Mouse (Mus musculus): Measurements from ENCODE around the gene Gpr152. TPM values are rescaled to one million over a fixed set of nuclear protein-coding genes. Genes with fewer than 3 reads are reported as not detected.

Gene Gpr152
- polyA plus RNA-seq, 1 experiment from 2014 or later: not detected

DNA sequence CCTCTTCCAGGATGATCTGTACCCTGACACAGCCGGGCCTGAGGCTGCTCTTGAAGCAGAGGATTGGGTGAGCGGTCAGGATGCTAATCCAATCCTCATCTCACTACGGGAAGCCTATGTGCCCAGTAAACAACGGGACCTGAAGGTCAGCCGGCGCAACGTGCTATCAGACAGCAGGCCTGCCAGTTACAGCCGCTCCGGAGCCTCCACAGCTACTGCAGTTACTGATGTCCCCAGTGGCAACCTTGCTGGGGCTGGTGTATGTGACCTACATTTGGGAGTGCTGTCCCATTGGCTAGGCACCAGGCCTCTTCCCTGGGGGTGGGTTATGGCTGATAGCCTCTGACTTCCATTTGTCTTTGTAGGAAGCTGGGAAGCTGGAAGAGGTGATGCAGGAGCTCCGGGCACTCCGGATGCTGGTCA, 13.7 kb downstream of the Gpr152 start, which contains the start of gene Ptprcap:
Ptprcap (plus strand) TSS at position 373 of the 423 bp plus-strand sequence.
- Histone ChIP-seq H3K36me3 (ENCODE audit: insufficient read depth, low read length) (peaks cover 35% of the 10 kb centered on the region), H3K27me3 (ENCODE audit: insufficient read depth, low read length) (no peaks in the 10 kb centered on the region), H3K4me3 (ENCODE audit: low read length) (no peak within 1 kb of the TSS), H3K4me1 (ENCODE audit: insufficient read depth, low read length) (peaks cover 28% of the 10 kb centered on the region), H3K27ac (ENCODE audit: low read length) (no peak within 1 kb of the TSS), H3K9ac (replicated peaks; ENCODE audit: low read length) (no peak within 1 kb of the TSS), H3K9me3 (ENCODE audit: low read length) (no peaks in the 10 kb centered on the region), H3K4me2 (replicated peaks; ENCODE audit: low read depth, low read length) (no peak within 1 kb of the TSS)
- no peak for ATAC-seq (ENCODE audit: low FRiP score, low TSS enrichment)
- 79% methylated on average over 11 of the region's 11 CpGs for WGBS

DNA sequence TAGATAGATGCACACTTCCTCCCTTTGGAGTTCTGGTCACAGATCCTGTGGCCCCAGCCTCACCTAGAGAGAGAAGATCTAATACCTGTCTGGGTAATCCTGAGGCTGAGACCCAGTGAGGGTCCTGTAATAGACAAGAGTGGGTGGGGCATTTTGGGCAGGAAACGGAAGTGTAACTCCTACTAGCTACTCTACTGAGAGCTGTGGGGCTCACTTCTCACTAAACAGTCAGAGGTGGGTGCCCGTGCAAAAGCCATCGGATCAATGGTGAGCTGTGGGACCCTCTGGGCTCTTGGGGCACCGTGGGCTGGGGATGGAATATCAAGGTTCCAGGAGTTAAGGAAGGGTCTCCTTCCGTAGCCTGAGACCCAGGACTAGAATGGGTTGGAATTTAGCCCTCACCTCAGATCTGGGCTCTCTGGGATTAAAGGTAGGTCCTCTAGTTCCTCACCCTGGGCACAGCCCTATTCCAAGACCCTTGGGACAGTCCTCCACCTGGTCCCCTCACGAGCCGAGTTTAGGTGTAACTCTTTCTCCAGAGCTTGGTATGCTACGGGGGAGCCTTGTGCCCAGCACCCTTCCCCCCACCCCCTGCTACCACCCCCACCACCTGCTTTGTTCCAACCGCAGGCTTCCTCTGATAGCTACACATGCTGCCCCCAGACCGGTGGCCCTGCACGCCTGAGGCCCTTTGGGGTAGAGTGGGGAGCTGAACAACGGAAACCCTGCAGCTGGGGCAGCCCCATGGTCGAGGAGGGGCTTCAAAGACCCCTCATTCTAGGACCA, 15.0 kb downstream of the Gpr152 start:
- H3K27me3 ChIP-seq (ENCODE audit: insufficient read depth, low read length): no peaks in the 10 kb centered on the region
- 0 out of 2 replicates have a peak overlapping the region, but pooled peaks have one; percentile 21 for H3K27ac ChIP-seq (ENCODE audit: low read length)
- WGBS: 74% methylated on average over 13 of the region's 13 CpGs
- H3K4me1 ChIP-seq (ENCODE audit: insufficient read depth, low read length): peaks cover 19% of the 10 kb centered on the region
- H3K4me3 ChIP-seq (ENCODE audit: low read length): no peak overlapping the region
- H3K9ac ChIP-seq (replicated peaks; ENCODE audit: low read length): 0 out of 2 replicates have a peak overlapping the region, but pooled peaks have one; percentile 19
- peaks cover 49% of the 10 kb centered on the region for H3K36me3 ChIP-seq (ENCODE audit: insufficient read depth, low read length)
- H3K9me3 ChIP-seq (ENCODE audit: low read length): no peaks in the 10 kb centered on the region
- ATAC-seq (ENCODE audit: low FRiP score, low TSS enrichment): no peak
- H3K4me2 ChIP-seq (replicated peaks; ENCODE audit: low read depth, low read length): no peak overlapping the region

DNA sequence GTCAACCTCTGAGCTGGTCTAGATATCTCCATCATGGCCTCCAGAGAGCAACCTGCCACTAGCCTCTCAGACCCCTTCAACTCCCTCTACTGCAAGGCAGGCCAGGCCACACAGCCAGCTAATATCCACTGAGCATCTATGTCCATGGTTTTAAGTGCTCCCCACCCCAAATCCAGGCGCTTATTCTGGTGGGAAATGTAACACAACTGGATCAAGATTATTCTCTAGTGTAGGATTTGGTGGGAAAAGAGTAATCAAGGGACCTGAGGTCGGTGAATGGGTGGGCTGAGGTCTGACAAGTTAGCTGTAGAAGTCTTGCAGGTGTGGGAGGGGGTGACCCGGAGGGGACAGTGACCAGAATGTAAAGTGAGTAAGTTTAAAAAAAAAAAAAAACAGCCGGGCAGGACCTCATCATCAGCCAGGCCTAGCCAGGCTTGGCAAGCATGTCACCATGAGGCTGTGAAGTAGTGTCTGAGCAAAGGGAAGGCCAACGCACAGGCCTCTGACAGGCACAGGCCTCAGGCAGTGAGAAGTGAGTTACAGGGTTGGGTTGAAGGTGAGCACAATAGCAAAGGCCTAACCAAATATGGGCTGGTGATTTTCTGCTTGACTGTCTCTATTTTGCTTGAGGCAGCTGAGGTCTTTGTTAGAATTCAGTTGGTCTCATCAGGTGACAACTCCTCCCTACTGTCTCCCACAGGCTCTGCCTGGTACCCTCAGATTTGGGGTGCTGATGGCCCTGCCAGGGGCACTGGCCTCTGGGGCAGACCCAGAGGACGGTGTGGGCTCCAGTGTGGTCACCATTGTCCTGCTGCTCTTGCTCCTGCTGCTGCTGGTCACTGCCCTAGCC, 15.9 kb downstream of the Gpr152 start:
- Histone ChIP-seq H3K4me3 (ENCODE audit: low read length) (no peak overlapping the region), H3K36me3 (ENCODE audit: insufficient read depth, low read length) (peaks cover 50% of the 10 kb centered on the region), H3K4me1 (ENCODE audit: insufficient read depth, low read length) (peaks cover 11% of the 10 kb centered on the region), H3K9me3 (ENCODE audit: low read length) (no peaks in the 10 kb centered on the region), H3K27ac (ENCODE audit: low read length) (peak overlapping the region; percentile 58), H3K4me2 (replicated peaks; ENCODE audit: low read depth, low read length) (no peak overlapping the region), H3K9ac (replicated peaks; ENCODE audit: low read length) (0 out of 2 replicates have a peak overlapping the region, but pooled peaks have one; percentile 19), H3K27me3 (ENCODE audit: insufficient read depth, low read length) (no peaks in the 10 kb centered on the region)
- ATAC-seq (ENCODE audit: low FRiP score, low TSS enrichment): peak; percentile 43; the same call in 1 of the 2 replicates
- WGBS: 46% methylated on average over 6 of the region's 6 CpGs

DNA sequence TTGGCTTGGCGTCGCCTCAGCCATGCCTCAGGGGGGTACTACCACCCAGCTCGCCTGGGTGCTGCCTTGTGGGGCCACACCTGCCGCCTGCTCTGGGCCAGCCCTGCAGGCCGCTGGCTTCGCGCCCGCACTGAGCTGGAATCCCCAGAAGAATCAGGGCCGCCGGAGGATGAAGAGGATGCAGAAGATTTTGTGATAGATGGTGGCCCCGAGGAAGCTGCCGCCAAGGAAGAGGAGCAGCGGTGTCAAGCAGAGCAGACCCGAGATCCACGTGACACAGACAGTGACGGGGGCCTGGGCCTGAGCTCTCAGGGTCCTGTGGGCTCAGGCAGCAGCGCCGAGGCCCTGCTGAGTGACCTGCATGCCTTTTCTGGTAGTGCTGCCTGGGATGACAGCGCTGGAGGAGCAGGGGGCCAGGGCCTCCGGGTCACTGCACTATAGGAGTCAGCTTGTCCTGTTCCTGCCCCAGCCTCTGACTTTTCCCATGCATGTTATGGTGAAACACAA, 16.5 kb downstream of the Gpr152 start:
- H3K9me3 ChIP-seq (ENCODE audit: low read length): no peaks in the 10 kb centered on the region
- H3K9ac ChIP-seq (replicated peaks; ENCODE audit: low read length): no peak overlapping the region
- peaks cover 9% of the 10 kb centered on the region; the same call in 1 of the 2 replicates for H3K4me1 ChIP-seq (ENCODE audit: insufficient read depth, low read length)
- 0 out of 2 replicates have a peak, but pooled peaks have one; percentile 5 for ATAC-seq (ENCODE audit: low FRiP score, low TSS enrichment)
- WGBS: 63% methylated on average over 20 of the region's 20 CpGs
- no peaks in the 10 kb centered on the region for H3K27me3 ChIP-seq (ENCODE audit: insufficient read depth, low read length)
- no peak overlapping the region for H3K4me3 ChIP-seq (ENCODE audit: low read length)
- no peak overlapping the region for H3K4me2 ChIP-seq (replicated peaks; ENCODE audit: low read depth, low read length)
- peak overlapping the region; percentile 58 for H3K27ac ChIP-seq (ENCODE audit: low read length)
- H3K36me3 ChIP-seq (ENCODE audit: insufficient read depth, low read length): peaks cover 49% of the 10 kb centered on the region

DNA sequence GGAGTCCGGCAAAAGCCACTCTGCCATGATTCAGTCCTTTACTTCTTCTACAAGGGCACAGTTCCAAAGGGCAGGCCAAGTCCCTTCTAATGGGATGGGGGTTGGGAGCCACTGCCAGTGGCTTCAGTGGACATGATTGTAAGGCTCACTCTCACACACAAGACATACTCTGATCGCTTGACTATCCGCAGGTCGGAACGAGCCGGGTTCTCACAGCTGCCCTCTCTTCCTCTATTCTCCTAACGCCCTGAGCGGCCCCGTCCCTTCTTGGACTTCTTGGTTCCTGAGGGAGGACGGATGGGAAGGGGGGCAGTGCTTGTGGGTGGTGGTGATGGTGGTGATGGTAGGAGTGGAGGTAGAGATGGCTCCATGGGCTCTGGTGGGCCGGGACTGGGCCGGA, 17.2 kb downstream of the Gpr152 start:
- no peak overlapping the region for H3K4me3 ChIP-seq (ENCODE audit: low read length)
- ATAC-seq (ENCODE audit: low FRiP score, low TSS enrichment): no peak
- H3K4me2 ChIP-seq (replicated peaks; ENCODE audit: low read depth, low read length): no peak overlapping the region
- 93% methylated on average over 12 of the region's 12 CpGs for WGBS
- peaks cover 9% of the 10 kb centered on the region; the same call in 1 of the 2 replicates for H3K4me1 ChIP-seq (ENCODE audit: insufficient read depth, low read length)
- H3K9ac ChIP-seq (replicated peaks; ENCODE audit: low read length): no peak overlapping the region
- no peaks in the 10 kb centered on the region for H3K9me3 ChIP-seq (ENCODE audit: low read length)
- no peaks in the 10 kb centered on the region for H3K27me3 ChIP-seq (ENCODE audit: insufficient read depth, low read length)
- H3K36me3 ChIP-seq (ENCODE audit: insufficient read depth, low read length): peaks cover 52% of the 10 kb centered on the region
- H3K27ac ChIP-seq (ENCODE audit: low read length): no peak overlapping the region

DNA sequence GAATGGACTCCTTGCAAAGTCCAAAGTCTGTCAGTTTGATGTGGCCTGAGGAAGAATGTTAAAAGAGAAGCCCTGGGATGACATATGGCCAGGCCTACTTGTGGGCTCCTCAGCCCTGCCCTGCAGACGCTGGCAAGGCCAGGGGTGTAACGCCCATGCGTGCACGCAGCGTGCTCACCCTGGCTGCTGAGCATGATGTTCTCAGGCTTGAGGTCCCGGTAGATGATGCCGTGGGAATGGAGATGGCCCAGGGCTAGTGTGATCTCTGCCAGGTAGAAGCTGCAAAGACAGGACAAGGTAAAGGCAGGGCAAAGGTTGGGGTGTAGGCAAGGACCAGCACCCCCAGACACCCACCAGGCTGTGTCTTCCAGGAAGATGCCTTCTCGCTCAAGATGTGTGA, 19.5 kb downstream of the Gpr152 start:
- Histone ChIP-seq H3K4me2 (replicated peaks; ENCODE audit: low read depth, low read length) (no peak overlapping the region), H3K27ac (ENCODE audit: low read length) (no peak overlapping the region), H3K4me3 (ENCODE audit: low read length) (no peak overlapping the region), H3K9me3 (ENCODE audit: low read length) (no peaks in the 10 kb centered on the region), H3K36me3 (ENCODE audit: insufficient read depth, low read length) (peaks cover 44% of the 10 kb centered on the region), H3K27me3 (ENCODE audit: insufficient read depth, low read length) (no peaks in the 10 kb centered on the region), H3K4me1 (ENCODE audit: insufficient read depth, low read length) (peaks cover 18% of the 10 kb centered on the region), H3K9ac (replicated peaks; ENCODE audit: low read length) (no peak overlapping the region)
- no peak for ATAC-seq (ENCODE audit: low FRiP score, low TSS enrichment)
- WGBS: 95% methylated on average over 8 of the region's 8 CpGs

DNA sequence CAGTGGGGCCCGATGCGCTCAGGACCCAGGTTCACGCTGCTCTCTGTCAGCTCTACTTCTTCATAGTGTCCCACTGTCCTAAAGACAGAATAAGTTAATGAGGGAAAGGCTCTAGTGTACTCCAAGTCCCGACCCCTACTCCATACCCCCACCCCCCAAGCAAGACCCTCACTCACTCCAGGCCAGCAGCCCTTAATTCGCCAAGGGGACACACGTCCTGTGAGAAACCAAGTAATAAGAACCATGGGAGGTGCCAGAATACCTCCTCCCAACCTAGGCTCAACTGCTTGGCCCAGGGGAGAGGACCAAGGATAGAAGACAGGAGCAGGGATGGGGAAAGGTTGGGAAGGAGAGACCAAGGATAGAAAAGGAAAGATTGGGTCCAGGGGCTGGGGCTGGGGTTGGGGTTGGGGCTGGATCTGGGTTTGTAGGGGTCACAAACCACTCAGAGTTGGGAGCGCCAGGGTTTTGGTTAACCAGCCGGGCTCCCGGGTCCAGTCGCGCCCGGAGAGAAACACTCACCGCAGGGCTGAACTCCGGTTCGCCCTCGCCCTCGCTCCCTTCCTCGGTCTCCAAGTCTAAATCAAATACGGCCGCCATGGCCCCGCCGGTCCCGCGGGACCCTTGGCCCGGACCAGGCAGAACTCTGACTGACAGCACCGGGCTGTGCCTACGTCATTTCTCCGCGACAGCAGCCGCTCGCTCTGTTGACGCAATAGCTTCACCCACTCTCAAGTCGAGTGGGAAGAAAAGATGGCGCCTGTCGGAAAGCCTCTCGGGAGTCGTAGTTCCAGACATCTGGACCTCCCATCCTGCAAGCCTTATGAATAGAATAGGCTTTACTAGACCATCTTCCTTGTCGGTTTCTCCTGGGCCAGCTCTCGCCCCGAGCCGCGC, 23.3 kb downstream of the Gpr152 start, which contains the start of gene Rps6kb2:
Rps6kb2 (minus strand) TSS at position 709 of the 897 bp plus-strand sequence.
- H3K27me3 ChIP-seq (ENCODE audit: insufficient read depth, low read length): no peaks in the 10 kb centered on the region
- peak within 1 kb of the TSS; percentile 73 for H3K4me3 ChIP-seq (ENCODE audit: low read length)
- H3K27ac ChIP-seq (ENCODE audit: low read length): peak within 1 kb of the TSS; percentile 54; the same call in 1 of the 2 replicates
- peak; percentile 85 for ATAC-seq (ENCODE audit: low FRiP score, low TSS enrichment)
- peak within 1 kb of the TSS; percentile 92 for H3K4me2 ChIP-seq (replicated peaks; ENCODE audit: low read depth, low read length)
- peaks cover 10% of the 10 kb centered on the region for H3K4me1 ChIP-seq (ENCODE audit: insufficient read depth, low read length)
- WGBS: 5% methylated on average over 42 of the region's 42 CpGs
- H3K9ac ChIP-seq (replicated peaks; ENCODE audit: low read length): peak within 1 kb of the TSS; percentile 80
- H3K9me3 ChIP-seq (ENCODE audit: low read length): no peaks in the 10 kb centered on the region
- H3K36me3 ChIP-seq (ENCODE audit: insufficient read depth, low read length): peaks cover 28% of the 10 kb centered on the region

DNA sequence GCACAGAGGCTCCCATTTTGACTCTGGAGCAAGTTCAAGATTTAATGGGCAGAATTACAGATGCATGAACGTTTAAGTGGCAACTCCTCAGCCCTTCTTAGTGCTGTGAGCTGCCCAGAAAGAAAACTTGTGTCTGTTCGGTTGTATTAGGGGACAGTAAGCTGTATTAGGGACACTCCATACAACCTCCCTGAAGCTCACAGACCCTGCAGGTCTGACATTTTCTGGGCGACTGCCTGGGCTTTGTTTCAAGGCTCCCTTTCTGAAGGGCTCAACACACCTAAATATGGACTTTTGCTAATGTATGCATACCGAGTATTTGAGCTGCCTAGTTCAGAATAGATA, 23.9 kb downstream of the Gpr152 start:
- 35% methylated on average over 4 of the region's 4 CpGs for WGBS
- H3K9ac ChIP-seq (replicated peaks; ENCODE audit: low read length): peak overlapping the region; percentile 67
- peak overlapping the region; percentile 73 for H3K4me3 ChIP-seq (ENCODE audit: low read length)
- peak overlapping the region; percentile 54; the same call in 1 of the 2 replicates for H3K27ac ChIP-seq (ENCODE audit: low read length)
- no peaks in the 10 kb centered on the region for H3K9me3 ChIP-seq (ENCODE audit: low read length)
- H3K27me3 ChIP-seq (ENCODE audit: insufficient read depth, low read length): no peaks in the 10 kb centered on the region
- 0 out of 2 replicates have a peak, but pooled peaks have one; percentile 21 for ATAC-seq (ENCODE audit: low FRiP score, low TSS enrichment)
- H3K36me3 ChIP-seq (ENCODE audit: insufficient read depth, low read length): peaks cover 22% of the 10 kb centered on the region
- peak overlapping the region; percentile 92 for H3K4me2 ChIP-seq (replicated peaks; ENCODE audit: low read depth, low read length)
- H3K4me1 ChIP-seq (ENCODE audit: insufficient read depth, low read length): peaks cover 10% of the 10 kb centered on the region

DNA sequence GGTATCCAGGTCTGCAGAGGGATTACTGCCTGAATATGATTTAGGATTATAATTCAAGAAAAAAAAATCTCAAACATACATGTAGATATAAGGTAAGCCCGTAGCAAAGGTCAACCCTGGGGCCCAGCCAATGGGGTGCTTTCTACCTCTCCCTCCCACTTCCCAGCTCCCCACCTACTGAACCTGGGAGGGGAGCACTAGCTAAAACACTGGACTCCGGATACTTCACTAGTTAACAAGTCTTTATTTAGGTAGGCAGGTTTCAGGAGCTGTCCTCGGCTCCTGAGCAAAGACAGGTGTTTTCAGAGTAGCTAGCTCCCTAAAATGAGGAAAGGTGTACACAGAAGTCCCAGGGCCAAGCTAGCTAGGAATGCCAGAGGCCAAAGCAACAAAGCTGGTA, 24.5 kb downstream of the Gpr152 start:
- 76% methylated on average over 3 of the region's 3 CpGs for WGBS
- peaks cover 10% of the 10 kb centered on the region for H3K4me1 ChIP-seq (ENCODE audit: insufficient read depth, low read length)
- no peaks in the 10 kb centered on the region for H3K9me3 ChIP-seq (ENCODE audit: low read length)
- no peak for ATAC-seq (ENCODE audit: low FRiP score, low TSS enrichment)
- H3K27me3 ChIP-seq (ENCODE audit: insufficient read depth, low read length): no peaks in the 10 kb centered on the region
- H3K27ac ChIP-seq (ENCODE audit: low read length): no peak overlapping the region
- H3K9ac ChIP-seq (replicated peaks; ENCODE audit: low read length): no peak overlapping the region
- no peak overlapping the region for H3K4me3 ChIP-seq (ENCODE audit: low read length)
- peaks cover 16% of the 10 kb centered on the region for H3K36me3 ChIP-seq (ENCODE audit: insufficient read depth, low read length)
- H3K4me2 ChIP-seq (replicated peaks; ENCODE audit: low read depth, low read length): no peak overlapping the region
